Mouse (Mus musculus): ENCODE measurements around the gene Rps6ka5. TPM values are rescaled to one million over a fixed set of nuclear protein-coding genes. Genes with fewer than 3 reads are reported as not detected.

The Rps6ka5 gene
- total and polyA plus RNA-seq, 2 experiments, result 0.29 to 2.0 TPM

- TF ChIP-seq CTCF (IDR thresholded peaks at IDR 0.05; ENCODE audit: low read depth, low read length) (no peak), POLR2A (IDR thresholded peaks at IDR 0.05; ENCODE audit: extremely low read depth, insufficient read depth, low read length) (no peak)
- H3K27ac ChIP-seq (replicated peaks; ENCODE audit: insufficient read depth, low read depth, low read length), result no peak overlapping the region
- H3K36me3 ChIP-seq (ENCODE audit: control insufficient read depth, insufficient read depth, low read length), result peaks cover 8% of the 10 kb centered on the region; the same call in 1 of the 2 replicates
- H3K4me3 ChIP-seq (ENCODE audit: insufficient read depth, low read depth, low read length), result no peak overlapping the region
- DNase-seq (ENCODE audit: extremely low read depth, low read depth, low spot score), result no peak
- H3K4me1 ChIP-seq (ENCODE audit: control insufficient read depth, insufficient read depth, low read length), result no peaks in the 10 kb centered on the region
- H3K79me2 ChIP-seq (ENCODE audit: control insufficient read depth, insufficient read depth, low read length), result no peaks in the 10 kb centered on the region
- H3K9ac ChIP-seq (ENCODE audit: low read depth, low read length), result no peak overlapping the region
- WGBS, result 92% methylated on average over 6 of the region's 6 CpGs
- H3K27me3 ChIP-seq (ENCODE audit: control insufficient read depth, insufficient read depth, low read length), result no peaks in the 10 kb centered on the region
Measured at GRCm38 (mm10) chr12:100553675-100554074, 173.1 kb downstream of the Rps6ka5 start.

GRCm38 (mm10) chr12:100551972-100552371 is 174.8 kb downstream of the Rps6ka5 start:
- no peak overlapping the region for H3K4me3 ChIP-seq (ENCODE audit: insufficient read depth, low read depth, low read length)
- H3K4me1 ChIP-seq (ENCODE audit: control insufficient read depth, insufficient read depth, low read length), result no peaks in the 10 kb centered on the region
- H3K36me3 ChIP-seq (ENCODE audit: control insufficient read depth, insufficient read depth, low read length), result peaks cover 8% of the 10 kb centered on the region; the same call in 1 of the 2 replicates
- no peak overlapping the region for H3K27ac ChIP-seq (replicated peaks; ENCODE audit: insufficient read depth, low read depth, low read length)
- H3K27me3 ChIP-seq (ENCODE audit: control insufficient read depth, insufficient read depth, low read length), result no peaks in the 10 kb centered on the region
- H3K79me2 ChIP-seq (ENCODE audit: control insufficient read depth, insufficient read depth, low read length), result no peaks in the 10 kb centered on the region
- no peak overlapping the region for H3K9ac ChIP-seq (ENCODE audit: low read depth, low read length)
- no peak for DNase-seq (ENCODE audit: extremely low read depth, low read depth, low spot score)
- TF ChIP-seq POLR2A (IDR thresholded peaks at IDR 0.05; ENCODE audit: extremely low read depth, insufficient read depth, low read length) (no peak), CTCF (IDR thresholded peaks at IDR 0.05; ENCODE audit: low read depth, low read length) (no peak)
- 97% methylated on average over 1 of the region's 1 CpGs for WGBS

- Histone ChIP-seq H3K4me3 (ENCODE audit: insufficient read depth, low read depth, low read length) (no peak overlapping the region), H3K4me1 (ENCODE audit: control insufficient read depth, insufficient read depth, low read length) (no peaks in the 10 kb centered on the region), H3K27me3 (ENCODE audit: control insufficient read depth, insufficient read depth, low read length) (no peaks in the 10 kb centered on the region), H3K79me2 (ENCODE audit: control insufficient read depth, insufficient read depth, low read length) (no peaks in the 10 kb centered on the region), H3K36me3 (ENCODE audit: control insufficient read depth, insufficient read depth, low read length) (no peaks in the 10 kb centered on the region), H3K9ac (ENCODE audit: low read depth, low read length) (no peak overlapping the region), H3K27ac (replicated peaks; ENCODE audit: insufficient read depth, low read depth, low read length) (no peak overlapping the region)
- TF ChIP-seq CTCF (IDR thresholded peaks at IDR 0.05; ENCODE audit: low read depth, low read length), result no peak
- TF ChIP-seq POLR2A (IDR thresholded peaks at IDR 0.05; ENCODE audit: extremely low read depth, insufficient read depth, low read length), result no peak
- DNase-seq (ENCODE audit: extremely low read depth, low read depth, low spot score), result no peak
- 93% methylated on average over 4 of the region's 4 CpGs for WGBS
Measured at GRCm38 (mm10) chr12:100544194-100544567, 182.6 kb downstream of the Rps6ka5 start.

GRCm38 (mm10) chr12:100543437-100544193 is 183.2 kb downstream of the Rps6ka5 start:
- DNase-seq (ENCODE audit: extremely low read depth, low read depth, low spot score), result no peak
- Histone ChIP-seq H3K9ac (ENCODE audit: low read depth, low read length) (no peak overlapping the region), H3K4me3 (ENCODE audit: insufficient read depth, low read depth, low read length) (no peak overlapping the region), H3K27ac (replicated peaks; ENCODE audit: insufficient read depth, low read depth, low read length) (no peak overlapping the region), H3K79me2 (ENCODE audit: control insufficient read depth, insufficient read depth, low read length) (no peaks in the 10 kb centered on the region), H3K27me3 (ENCODE audit: control insufficient read depth, insufficient read depth, low read length) (no peaks in the 10 kb centered on the region), H3K4me1 (ENCODE audit: control insufficient read depth, insufficient read depth, low read length) (no peaks in the 10 kb centered on the region), H3K36me3 (ENCODE audit: control insufficient read depth, insufficient read depth, low read length) (no peaks in the 10 kb centered on the region)
- TF ChIP-seq POLR2A (IDR thresholded peaks at IDR 0.05; ENCODE audit: extremely low read depth, insufficient read depth, low read length) (no peak), CTCF (IDR thresholded peaks at IDR 0.05; ENCODE audit: low read depth, low read length) (no peak)
- WGBS, result 88% methylated on average over 6 of the region's 6 CpGs

GRCm38 (mm10) chr12:100542494-100542893 is 184.3 kb downstream of the Rps6ka5 start:
- Histone ChIP-seq H3K4me3 (ENCODE audit: insufficient read depth, low read depth, low read length) (no peak overlapping the region), H3K27ac (replicated peaks; ENCODE audit: insufficient read depth, low read depth, low read length) (no peak overlapping the region), H3K36me3 (ENCODE audit: control insufficient read depth, insufficient read depth, low read length) (no peaks in the 10 kb centered on the region), H3K27me3 (ENCODE audit: control insufficient read depth, insufficient read depth, low read length) (no peaks in the 10 kb centered on the region), H3K4me1 (ENCODE audit: control insufficient read depth, insufficient read depth, low read length) (no peaks in the 10 kb centered on the region), H3K9ac (ENCODE audit: low read depth, low read length) (no peak overlapping the region), H3K79me2 (ENCODE audit: control insufficient read depth, insufficient read depth, low read length) (no peaks in the 10 kb centered on the region)
- TF ChIP-seq CTCF (IDR thresholded peaks at IDR 0.05; ENCODE audit: low read depth, low read length) (no peak), POLR2A (IDR thresholded peaks at IDR 0.05; ENCODE audit: extremely low read depth, insufficient read depth, low read length) (no peak)
- DNase-seq (ENCODE audit: extremely low read depth, low read depth, low spot score), result no peak
- 93% methylated on average over 6 of the region's 6 CpGs for WGBS

- H3K27me3 ChIP-seq (ENCODE audit: control insufficient read depth, insufficient read depth, low read length), result no peaks in the 10 kb centered on the region
- H3K36me3 ChIP-seq (ENCODE audit: control insufficient read depth, insufficient read depth, low read length), result no peaks in the 10 kb centered on the region
- H3K4me3 ChIP-seq (ENCODE audit: insufficient read depth, low read depth, low read length), result no peak overlapping the region
- no peak for DNase-seq (ENCODE audit: extremely low read depth, low read depth, low spot score)
- no peak for TF ChIP-seq CTCF (IDR thresholded peaks at IDR 0.05; ENCODE audit: low read depth, low read length)
- no peak for TF ChIP-seq POLR2A (IDR thresholded peaks at IDR 0.05; ENCODE audit: extremely low read depth, insufficient read depth, low read length)
- 54% methylated on average over 3 of the region's 3 CpGs for WGBS
- no peaks in the 10 kb centered on the region for H3K79me2 ChIP-seq (ENCODE audit: control insufficient read depth, insufficient read depth, low read length)
- no peak overlapping the region for H3K9ac ChIP-seq (ENCODE audit: low read depth, low read length)
- H3K27ac ChIP-seq (replicated peaks; ENCODE audit: insufficient read depth, low read depth, low read length), result no peak overlapping the region
- H3K4me1 ChIP-seq (ENCODE audit: control insufficient read depth, insufficient read depth, low read length), result no peaks in the 10 kb centered on the region
Measured at GRCm38 (mm10) chr12:100542076-100542475, 184.7 kb downstream of the Rps6ka5 start.

Data from liver, adult 2 months (tissue).